In the genomic region with DNA sequence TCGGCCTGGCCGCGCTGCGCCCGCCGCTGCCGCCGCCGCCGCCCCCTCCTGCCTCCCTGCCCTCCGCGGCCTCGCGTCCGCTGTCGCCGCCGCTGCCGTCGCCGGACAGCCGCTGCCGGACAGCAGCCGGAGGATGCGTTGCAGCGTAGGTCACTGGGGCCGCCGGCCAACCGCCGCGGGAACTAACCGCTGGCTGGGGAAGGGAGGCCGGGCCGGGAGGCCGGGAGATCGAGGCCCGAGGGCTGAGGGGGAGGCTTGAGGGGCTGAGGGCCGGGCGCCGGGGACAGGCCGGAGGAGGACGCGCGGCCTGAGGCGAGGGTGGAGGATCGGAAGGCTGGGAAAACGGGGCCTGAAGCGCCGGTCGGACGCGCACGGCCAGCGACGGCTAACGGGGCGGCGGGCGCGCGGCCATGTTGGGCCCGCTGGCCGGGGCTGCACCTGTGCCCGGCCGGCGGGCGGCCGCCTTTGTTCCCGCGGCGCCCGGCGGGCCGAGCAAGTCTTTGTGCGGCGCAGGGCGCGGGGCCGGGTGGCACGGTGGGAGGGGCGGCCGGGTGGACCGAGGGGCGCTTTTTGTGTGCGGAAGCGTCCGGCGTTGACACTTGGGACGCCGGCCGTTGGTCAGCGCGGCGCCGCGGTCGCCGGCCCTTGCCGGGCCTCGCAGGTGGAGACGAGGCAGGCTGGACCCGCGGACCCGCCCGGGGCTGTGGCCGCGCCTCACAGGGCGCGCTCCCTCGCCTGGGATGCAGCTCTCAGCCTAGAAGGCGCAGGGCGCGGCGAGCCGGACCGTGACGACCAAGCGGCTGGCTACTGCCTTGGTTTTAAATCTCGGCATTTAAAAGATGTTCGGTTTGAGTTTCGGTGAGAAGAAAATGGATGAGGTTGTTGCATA, we compare ENCODE assay signal across 7 mouse cellular contexts. TPM values are rescaled to one million over a fixed set of nuclear protein-coding genes. Genes with fewer than 3 reads are reported as not detected.
DNase-seq lines count a peak whose midpoint lies in the region; ATAC-seq lines count a peak whose summit lies in the region.

No protein-coding gene starts in this region.

- no peaks in the 10 kb centered on the region for H3K9me3 ChIP-seq in intestine, embryonic 15.5 days
- no peaks in the 10 kb centered on the region for H3K9me3 ChIP-seq in limb, embryonic 13.5 days
- no peaks in the 10 kb centered on the region for H3K9me3 ChIP-seq in midbrain, embryonic 15.5 days

- WGBS in intestine, embryonic 15.5 days: under 1% methylated on average over 99 of the region's 121 CpGs
- under 1% methylated on average over 100 of the region's 121 CpGs for WGBS in limb, embryonic 13.5 days
- WGBS in midbrain, embryonic 15.5 days: under 1% methylated on average over 106 of the region's 121 CpGs

- H3K4me2 ChIP-seq in intestine, embryonic 15.5 days (replicated peaks): peak overlapping the region; percentile 60
- peak overlapping the region; percentile 70 for H3K4me2 ChIP-seq in limb, embryonic 13.5 days (replicated peaks)
- peak overlapping the region; percentile 65 for H3K4me2 ChIP-seq in midbrain, embryonic 15.5 days

- intact Hi-C loops in gastrocnemius, postnatal 14 days (cut with DNase I; ENCODE audit: low total_unique reads): no loop called here

- H3K9ac ChIP-seq in intestine, embryonic 15.5 days: peak overlapping the region; percentile 100
- peak overlapping the region; percentile 97 for H3K9ac ChIP-seq in limb, embryonic 13.5 days
- H3K9ac ChIP-seq in midbrain, embryonic 15.5 days: peak overlapping the region; percentile 98

- no peaks in the 10 kb centered on the region for H3K27me3 ChIP-seq in intestine, embryonic 15.5 days (replicated peaks)
- no peaks in the 10 kb centered on the region for H3K27me3 ChIP-seq in limb, embryonic 13.5 days
- no peaks in the 10 kb centered on the region for H3K27me3 ChIP-seq in midbrain, embryonic 15.5 days (replicated peaks)

- peak overlapping the region; percentile 97 for H3K27ac ChIP-seq in intestine, embryonic 15.5 days
- H3K27ac ChIP-seq in limb, embryonic 13.5 days: peak overlapping the region; percentile 97
- peak overlapping the region; percentile 100 for H3K27ac ChIP-seq in midbrain, embryonic 15.5 days

- H3K4me1 ChIP-seq in intestine, embryonic 15.5 days (replicated peaks): peaks cover 26% of the 10 kb centered on the region
- peaks cover 33% of the 10 kb centered on the region for H3K4me1 ChIP-seq in limb, embryonic 13.5 days
- H3K4me1 ChIP-seq in midbrain, embryonic 15.5 days: peaks cover 50% of the 10 kb centered on the region

- peak; percentile 57 for ATAC-seq in intestine, embryonic 15.5 days
- 0 out of 2 replicates have a peak, but pooled peaks have one; percentile 17 for ATAC-seq in limb, embryonic 13.5 days (ENCODE audit: low FRiP score, low read depth)
- peak; percentile 23 for ATAC-seq in midbrain, embryonic 15.5 days (replicated peaks)

- H3K4me3 ChIP-seq in intestine, embryonic 15.5 days (replicated peaks): peak overlapping the region; percentile 99
- peak overlapping the region; percentile 100 for H3K4me3 ChIP-seq in limb, embryonic 13.5 days
- H3K4me3 ChIP-seq in midbrain, embryonic 15.5 days: peak overlapping the region; percentile 99

- peak; percentile 34 for DNase-seq in adrenal gland, adult 8-10 months
- DNase-seq in embryo, embryonic 10 days (ENCODE audit: low spot score): peak; percentile 60
- peak; percentile 53 for DNase-seq in gastrocnemius, postnatal 14 days
- peak; percentile 47 to 49 for DNase-seq in spleen, postnatal 14 days (ENCODE audit: low spot score in 2 of 2)

- H3K36me3 ChIP-seq in intestine, embryonic 15.5 days: no peaks in the 10 kb centered on the region
- H3K36me3 ChIP-seq in limb, embryonic 13.5 days: no peaks in the 10 kb centered on the region
- H3K36me3 ChIP-seq in midbrain, embryonic 15.5 days (replicated peaks): no peaks in the 10 kb centered on the region

RNA-seq across cellular contexts. Expression of gene Nsd2, which starts 0.5 kb away (rescaled TPM):
- total RNA-seq in adrenal gland, adult 8-10 months (2022): 10 to 100 TPM; 40.6 to 60.1 (median 54.9) TPM
- 10 to 100 TPM; 16.2 to 18.3 TPM for total RNA-seq in gastrocnemius, postnatal 14 days (2021)
- 38.8 and 41.3 TPM in 2 replicates for polyA plus RNA-seq in intestine, embryonic 15.5 days (2015; fragmentation: Nextera tagmentation; extraction: Ambion mirVana)
- 46.4 and 47.8 TPM in 2 replicates for polyA plus RNA-seq in limb, embryonic 13.5 days (2015; fragmentation: Nextera tagmentation; extraction: Ambion mirVana)
- 78.6 and 81.6 TPM in 2 replicates for polyA plus RNA-seq in midbrain, embryonic 15.5 days (2015; fragmentation: Nextera tagmentation; extraction: Ambion mirVana)

RNA-seq across cellular contexts. Expression of gene Letm1, which starts 38.4 kb away (rescaled TPM):
- 100 to 1,000 TPM in 2 of 4 experiments, 10 to 100 TPM in 2; 96.8 to 124 (median 103) TPM for total RNA-seq in adrenal gland, adult 8-10 months (2022)
- 10 to 100 TPM; 79.0 to 88.6 TPM for total RNA-seq in gastrocnemius, postnatal 14 days (2021)
- 42.5 and 49.5 TPM in 2 replicates for polyA plus RNA-seq in intestine, embryonic 15.5 days (2015; fragmentation: Nextera tagmentation; extraction: Ambion mirVana)
- polyA plus RNA-seq in limb, embryonic 13.5 days (2015; fragmentation: Nextera tagmentation; extraction: Ambion mirVana): 43.6 and 48.2 TPM in 2 replicates
- polyA plus RNA-seq in midbrain, embryonic 15.5 days (2015; fragmentation: Nextera tagmentation; extraction: Ambion mirVana): 75.4 and 75.9 TPM in 2 replicates

Comparison
In these comparisons a context has a peak if more than half of its experiments do, and no peak if none do; other contexts are left out.
1. Peak in every context shown above with its lines: DNase-seq, ATAC-seq, H3K4me3 ChIP-seq and H3K27ac ChIP-seq.